Mouse (Mus musculus) bone marrow, adult 2 months (tissue): ENCODE results near the gene Gm49425.

Source experiments
- CTCF ChIP-seq: fragments of 200-500 bp; IDR thresholded peaks from 2 replicates; pipeline ENCODE4 v1.5.1; 2011; ENCODE audit warnings: low read length, control low read depth; ENCODE audit not compliant: control insufficient read depth, insufficient read depth
- POLR2A ChIP-seq: fragments of 200-500 bp; IDR thresholded peaks from 2 replicates; pipeline ENCODE4 v1.6.1; 2011; ENCODE audit warnings: low read depth, mild to moderate bottlenecking, control low read depth, low read length, borderline replicate concordance; ENCODE audit not compliant: control insufficient read depth

GRCm38 (mm10) chr15:101479666-101480060 lies 37.4 kb downstream of the Gm49425 start:
- TF ChIP-seq POLR2A: no peak
- no peak for TF ChIP-seq CTCF
